Mouse (Mus musculus): ENCODE measurements around the gene Tmem274. TPM values are rescaled to one million over a fixed set of nuclear protein-coding genes. Genes with fewer than 3 reads are reported as not detected.

Gene Tmem274
- total and polyA plus RNA-seq, 2 experiments from 2014 or later = not detected

- Histone ChIP-seq H3K4me3 (ENCODE audit: low read depth, low read length) (peak overlapping the region; percentile 83), H3K27ac (ENCODE audit: low read depth, low read length) (peak overlapping the region; percentile 78), H3K9ac (peak overlapping the region; percentile 84), H3K27me3 (ENCODE audit: insufficient read depth, low read length) (no peaks in the 10 kb centered on the region), H3K4me2 (ENCODE audit: low read depth) (peak overlapping the region; percentile 83), H3K9me3 (ENCODE audit: low read length) (no peaks in the 10 kb centered on the region), H3K4me1 (ENCODE audit: insufficient read depth) (peaks cover 10% of the 10 kb centered on the region), H3K36me3 (ENCODE audit: insufficient read depth) (no peaks in the 10 kb centered on the region)
- DNase-seq (no peak), ATAC-seq (no peak; the same call in 1 of the 2 replicates)
- no peak for TF ChIP-seq CTCF (IDR thresholded peaks at IDR 0.05; ENCODE audit: low read depth)
- WGBS = 2% methylated on average over 48 of the region's 52 CpGs
These were observed 41.4 kb downstream of the Tmem274 start for GRCm38 (mm10) chr4:149518351-149519220.

GRCm38 (mm10) chr4:149521258-149521657 is 44.1 kb downstream of the Tmem274 start:
- Histone ChIP-seq H3K9me3 (ENCODE audit: low read length) (no peaks in the 10 kb centered on the region), H3K36me3 (ENCODE audit: insufficient read depth) (0 out of 2 replicates have a peak, but pooled peaks cover 5% of the 10 kb centered on the region), H3K9ac (no peak overlapping the region), H3K27me3 (ENCODE audit: insufficient read depth, low read length) (no peaks in the 10 kb centered on the region), H3K4me2 (ENCODE audit: low read depth) (no peak overlapping the region), H3K27ac (ENCODE audit: low read depth, low read length) (no peak overlapping the region), H3K4me1 (ENCODE audit: insufficient read depth) (peaks cover 10% of the 10 kb centered on the region), H3K4me3 (ENCODE audit: low read depth, low read length) (no peak overlapping the region)
- no peak for DNase-seq
- no peak for TF ChIP-seq CTCF (IDR thresholded peaks at IDR 0.05; ENCODE audit: low read depth)
- WGBS = 70% methylated on average over 10 of the region's 10 CpGs
- no peak for ATAC-seq

DNA sequence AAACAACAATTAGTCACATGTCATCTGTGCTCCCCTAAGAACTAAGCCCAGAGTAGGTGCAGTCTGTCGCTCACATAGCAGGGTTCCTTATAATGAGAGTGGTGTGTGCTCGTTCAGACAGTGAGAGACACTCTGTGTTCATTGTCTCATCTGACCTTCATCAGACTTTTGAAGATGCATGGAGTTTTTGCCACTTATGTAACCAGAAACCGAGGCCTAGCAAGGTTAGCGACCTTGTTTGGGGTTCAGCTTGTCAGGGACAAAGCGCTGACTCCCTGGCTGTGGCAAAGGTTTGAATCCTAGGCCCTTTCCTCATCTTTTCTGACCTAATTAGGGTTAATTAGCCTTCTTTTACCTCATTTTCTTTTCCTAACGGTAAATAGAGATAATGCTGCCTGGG is 46.8 kb downstream of the Tmem274 start:
- DNase-seq (no peak), ATAC-seq (no peak)
- TF ChIP-seq CTCF (IDR thresholded peaks at IDR 0.05; ENCODE audit: low read depth) = no peak
- WGBS = 48% methylated on average over 6 of the region's 6 CpGs
- no peak overlapping the region for H3K4me3 ChIP-seq (ENCODE audit: low read depth, low read length)
- H3K36me3 ChIP-seq (ENCODE audit: insufficient read depth) = 0 out of 2 replicates have a peak, but pooled peaks cover 5% of the 10 kb centered on the region
- H3K27ac ChIP-seq (ENCODE audit: low read depth, low read length) = no peak overlapping the region
- no peak overlapping the region for H3K4me2 ChIP-seq (ENCODE audit: low read depth)
- no peaks in the 10 kb centered on the region for H3K27me3 ChIP-seq (ENCODE audit: insufficient read depth, low read length)
- no peaks in the 10 kb centered on the region for H3K9me3 ChIP-seq (ENCODE audit: low read length)
- H3K4me1 ChIP-seq (ENCODE audit: insufficient read depth) = peaks cover 9% of the 10 kb centered on the region
- no peak overlapping the region for H3K9ac ChIP-seq

DNA sequence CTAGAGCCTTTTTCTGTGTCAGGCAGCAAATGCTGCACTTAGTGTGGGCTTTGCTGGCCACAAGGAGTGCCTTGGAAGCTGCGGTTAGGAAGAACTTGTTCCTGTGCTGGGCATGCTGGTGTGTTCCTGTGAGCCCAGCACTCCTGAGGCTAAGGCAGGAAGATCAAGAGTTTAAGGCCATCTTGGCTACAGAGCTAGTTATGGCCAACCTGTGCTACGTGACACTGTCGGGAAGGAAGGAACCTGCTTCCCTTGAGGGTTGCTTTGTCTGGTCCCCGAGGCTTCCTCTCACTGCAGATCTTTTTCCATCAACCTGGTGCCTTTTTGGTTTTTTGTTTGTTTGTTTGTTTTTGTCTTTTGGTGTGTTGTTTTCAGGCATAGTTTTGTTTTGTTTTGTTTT is 48.0 kb downstream of the Tmem274 start:
- H3K36me3 ChIP-seq (ENCODE audit: insufficient read depth) = 0 out of 2 replicates have a peak, but pooled peaks cover 5% of the 10 kb centered on the region
- H3K4me3 ChIP-seq (ENCODE audit: low read depth, low read length) = no peak overlapping the region
- TF ChIP-seq CTCF (IDR thresholded peaks at IDR 0.05; ENCODE audit: low read depth) = no peak
- H3K4me1 ChIP-seq (ENCODE audit: insufficient read depth) = no peaks in the 10 kb centered on the region
- DNase-seq (no peak), ATAC-seq (no peak)
- H3K9me3 ChIP-seq (ENCODE audit: low read length) = no peaks in the 10 kb centered on the region
- H3K27ac ChIP-seq (ENCODE audit: low read depth, low read length) = no peak overlapping the region
- H3K27me3 ChIP-seq (ENCODE audit: insufficient read depth, low read length) = no peaks in the 10 kb centered on the region
- no peak overlapping the region for H3K9ac ChIP-seq
- no peak overlapping the region for H3K4me2 ChIP-seq (ENCODE audit: low read depth)
- WGBS = 90% methylated on average over 4 of the region's 4 CpGs

GRCm38 (mm10) chr4:149525811-149526210 is 48.6 kb downstream of the Tmem274 start:
- H3K27me3 ChIP-seq (ENCODE audit: insufficient read depth, low read length) = no peaks in the 10 kb centered on the region
- H3K4me3 ChIP-seq (ENCODE audit: low read depth, low read length) = no peak overlapping the region
- H3K27ac ChIP-seq (ENCODE audit: low read depth, low read length) = no peak overlapping the region
- ATAC-seq (no peak), DNase-seq (no peak)
- no peak overlapping the region for H3K9ac ChIP-seq
- 72% methylated on average over 6 of the region's 6 CpGs for WGBS
- no peaks in the 10 kb centered on the region for H3K9me3 ChIP-seq (ENCODE audit: low read length)
- TF ChIP-seq CTCF (IDR thresholded peaks at IDR 0.05; ENCODE audit: low read depth) = no peak
- H3K4me2 ChIP-seq (ENCODE audit: low read depth) = no peak overlapping the region
- no peaks in the 10 kb centered on the region for H3K4me1 ChIP-seq (ENCODE audit: insufficient read depth)
- 0 out of 2 replicates have a peak, but pooled peaks cover 5% of the 10 kb centered on the region for H3K36me3 ChIP-seq (ENCODE audit: insufficient read depth)

- Histone ChIP-seq H3K27ac (ENCODE audit: low read depth, low read length) (no peak overlapping the region), H3K4me2 (ENCODE audit: low read depth) (no peak overlapping the region), H3K27me3 (ENCODE audit: insufficient read depth, low read length) (no peaks in the 10 kb centered on the region), H3K9me3 (ENCODE audit: low read length) (no peaks in the 10 kb centered on the region), H3K4me3 (ENCODE audit: low read depth, low read length) (no peak overlapping the region), H3K36me3 (ENCODE audit: insufficient read depth) (0 out of 2 replicates have a peak, but pooled peaks cover 5% of the 10 kb centered on the region), H3K4me1 (ENCODE audit: insufficient read depth) (no peaks in the 10 kb centered on the region), H3K9ac (no peak overlapping the region)
- no peak for TF ChIP-seq CTCF (IDR thresholded peaks at IDR 0.05; ENCODE audit: low read depth)
- no peak for DNase-seq
- ATAC-seq = no peak
- 17% methylated on average over 7 of the region's 7 CpGs for WGBS
These were observed 49.2 kb downstream of the Tmem274 start for GRCm38 (mm10) chr4:149526330-149526729.
